Mouse (Mus musculus): ENCODE data around the gene Ssb. TPM values are rescaled to one million over a fixed set of nuclear protein-coding genes. Genes with fewer than 3 reads are reported as not detected.

Ssb gene
- polyA plus RNA-seq (2014; fragmentation: Illumina TruSeq; extraction: RNeasy Lipid Tissue Mini Kit (QIAGEN cat#74804); ENCODE audit: low read depth, low replicate concordance), result 239 TPM

DNA sequence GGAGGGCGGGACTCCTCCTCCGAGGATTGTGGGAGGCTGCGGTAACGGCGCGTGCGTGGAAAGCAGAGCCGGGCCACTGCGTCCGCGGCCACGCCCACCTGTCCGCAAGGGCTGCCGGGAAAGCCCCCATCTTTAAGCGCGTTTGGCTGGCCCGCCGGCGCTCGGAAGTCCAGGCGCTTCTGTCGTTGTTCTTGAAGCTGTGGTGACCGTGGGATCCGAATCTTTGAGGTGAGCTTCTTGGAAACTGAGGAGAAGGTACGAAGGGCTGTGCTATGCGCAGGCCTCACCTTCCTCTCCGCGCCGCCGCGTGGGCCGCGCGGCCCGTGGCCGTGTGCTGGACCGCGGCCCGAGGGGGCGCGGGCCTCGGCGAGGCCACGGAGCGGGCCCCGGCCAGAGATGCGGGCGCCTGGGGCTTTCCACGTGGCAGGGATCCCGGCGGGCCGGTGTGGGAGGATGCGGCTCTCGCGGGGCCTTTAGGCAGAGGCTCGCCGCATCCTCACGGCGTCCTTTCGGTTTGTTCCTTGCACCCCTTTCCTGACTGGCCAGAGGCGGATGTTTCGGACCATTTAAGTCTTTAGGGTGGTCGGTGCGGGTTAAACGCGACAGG lies at the start of gene Ssb:
Gene Ssb, plus strand, starts transcription at position 78 of the 607 bp plus-strand sequence.

GRCm38 (mm10) chr2:69821711-69822110 lies 39.7 kb upstream of the Ssb start, which contains the start of gene Klhl23:
Gene Klhl23, plus strand, starts transcription at chr2:69821944.

GRCm38 (mm10) chr2:69885451-69886305 lies 24.3 kb downstream of the Ssb start, which contains the start of gene Mettl5:
Gene Mettl5, minus strand, starts transcription at chr2:69885615.

DNA sequence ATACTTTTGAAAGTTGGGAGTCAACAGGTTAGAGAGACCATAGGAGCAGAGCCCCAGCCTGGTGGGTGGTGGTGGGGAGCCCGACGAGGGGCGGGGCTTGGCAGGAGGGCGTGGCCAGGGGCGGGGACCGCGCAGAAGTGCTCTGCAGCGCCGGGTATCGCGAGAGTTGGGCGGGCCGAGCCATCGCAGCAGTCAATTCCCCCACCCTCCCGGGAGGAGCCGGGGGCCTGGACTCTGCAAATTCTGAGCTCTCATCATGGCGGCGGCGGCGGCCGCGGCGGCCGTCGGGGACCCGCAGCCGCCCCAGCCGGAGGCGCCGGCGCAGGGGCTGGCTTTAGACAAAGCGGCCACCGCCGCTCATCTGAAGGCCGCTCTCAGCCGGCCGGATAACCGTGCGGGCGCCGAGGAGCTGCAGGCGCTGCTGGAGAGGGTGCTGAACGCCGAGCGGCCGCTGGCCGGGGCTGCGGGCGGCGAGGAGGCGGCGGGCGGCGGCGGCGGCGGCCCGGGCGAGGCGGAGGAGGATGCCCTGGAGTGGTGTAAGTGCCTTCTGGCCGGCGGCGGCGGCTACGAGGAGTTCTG lies 35.8 kb downstream of the Ssb start, which contains the start of gene Ubr3:
Gene Ubr3, plus strand, starts transcription at position 208 of the 579 bp plus-strand sequence.

Other genes with a start within 250 kb of the Ssb start
- gene Bbs5, start 214.4 kb upstream of the Ssb start, polyA plus RNA-seq (2014; fragmentation: Illumina TruSeq; extraction: RNeasy Lipid Tissue Mini Kit (QIAGEN cat#74804); ENCODE audit: low read depth, low replicate concordance), result 12.2 TPM
- gene Klhl41, start 191.4 kb upstream of the Ssb start, polyA plus RNA-seq (2014; fragmentation: Illumina TruSeq; extraction: RNeasy Lipid Tissue Mini Kit (QIAGEN cat#74804); ENCODE audit: low read depth, low replicate concordance), result not detected
- 33.9 TPM for gene Fastkd1, start 148.0 kb upstream of the Ssb start, polyA plus RNA-seq (2014; fragmentation: Illumina TruSeq; extraction: RNeasy Lipid Tissue Mini Kit (QIAGEN cat#74804); ENCODE audit: low read depth, low replicate concordance)
- 51.1 TPM for gene Ppig, start 139.0 kb upstream of the Ssb start, polyA plus RNA-seq (2014; fragmentation: Illumina TruSeq; extraction: RNeasy Lipid Tissue Mini Kit (QIAGEN cat#74804); ENCODE audit: low read depth, low replicate concordance)
- 0.85 TPM for gene Ccdc173, start 72.0 kb upstream of the Ssb start, polyA plus RNA-seq (2014; fragmentation: Illumina TruSeq; extraction: RNeasy Lipid Tissue Mini Kit (QIAGEN cat#74804); ENCODE audit: low read depth, low replicate concordance)
- 41.3 TPM for gene Phospho2, start 71.9 kb upstream of the Ssb start, polyA plus RNA-seq (2014; fragmentation: Illumina TruSeq; extraction: RNeasy Lipid Tissue Mini Kit (QIAGEN cat#74804); ENCODE audit: low read depth, low replicate concordance)
- 1.2 TPM for gene Klhl23, start 39.6 kb upstream of the Ssb start, polyA plus RNA-seq (2014; fragmentation: Illumina TruSeq; extraction: RNeasy Lipid Tissue Mini Kit (QIAGEN cat#74804); ENCODE audit: low read depth, low replicate concordance)
- 57.9 TPM for gene Mettl5, start 24.1 kb downstream of the Ssb start, polyA plus RNA-seq (2014; fragmentation: Illumina TruSeq; extraction: RNeasy Lipid Tissue Mini Kit (QIAGEN cat#74804); ENCODE audit: low read depth, low replicate concordance)
- gene Ubr3, start 35.7 kb downstream of the Ssb start, polyA plus RNA-seq (2014; fragmentation: Illumina TruSeq; extraction: RNeasy Lipid Tissue Mini Kit (QIAGEN cat#74804); ENCODE audit: low read depth, low replicate concordance), result 88.3 TPM
- gene Myo3b, start 177.6 kb downstream of the Ssb start, polyA plus RNA-seq (2014; fragmentation: Illumina TruSeq; extraction: RNeasy Lipid Tissue Mini Kit (QIAGEN cat#74804); ENCODE audit: low read depth, low replicate concordance), result not detected

Measured in liver, adult 10 weeks (tissue).